8 mouse cellular contexts compared by ENCODE assay signal in genomic region chr11:61409051-61409450, GRCm38 (mm10). TPM values are rescaled to one million over a fixed set of nuclear protein-coding genes. Genes with fewer than 3 reads are reported as not detected.
DNase-seq lines count a peak whose midpoint lies in the region; ATAC-seq and TF ChIP-seq lines count a peak whose summit lies in the region.

No protein-coding gene starts in this region.

- no peak overlapping the region for H3K9ac ChIP-seq in liver, embryonic 12.5 days

- no peak for TF ChIP-seq CTCF in brain, embryonic 14.5 days (IDR thresholded peaks at IDR 0.05; ENCODE audit: borderline replicate concordance, extremely low read depth, insufficient read depth, insufficient read length)

- peak overlapping the region; percentile 71 for H3K4me2 ChIP-seq in liver, embryonic 12.5 days

- intact Hi-C loops in heart, postnatal 10 days (cut with DNase I) = loop anchor here (5.0 kb wide), 1 partner anchor 42 kb away; no protein-coding TSS in a partner anchor

- 22% methylated on average over 3 of the region's 3 CpGs for WGBS in liver, embryonic 12.5 days (ENCODE audit: insufficient replicate concordance)

- H3K4me1 ChIP-seq in liver, embryonic 12.5 days = peaks cover 6% of the 10 kb centered on the region; the same call in 1 of the 2 replicates

- peak overlapping the region; percentile 71 for H3K4me3 ChIP-seq in liver, embryonic 12.5 days

- no peak for TF ChIP-seq POLR2A in brain, embryonic 14.5 days (IDR thresholded peaks at IDR 0.05; ENCODE audit: borderline replicate concordance, extremely low read depth, insufficient read depth, insufficient read length, poor library complexity, severe bottlenecking)

- peaks cover 25% of the 10 kb centered on the region for H3K27me3 ChIP-seq in liver, embryonic 12.5 days (replicated peaks)

- no peak for ATAC-seq in liver, embryonic 12.5 days

- H3K36me3 ChIP-seq in liver, embryonic 12.5 days = no peaks in the 10 kb centered on the region

- H3K9me3 ChIP-seq in liver, embryonic 12.5 days (replicated peaks) = no peaks in the 10 kb centered on the region

- peak; percentile 55 for DNase-seq in MN1 (ENCODE audit: low spot score)
- peak; percentile 74 for DNase-seq in brain, embryonic 14.5 days (ENCODE audit: low read depth)
- DNase-seq in heart, postnatal 10 days = peak; percentile 33 to 41
- DNase-seq in retina, embryonic 14.5 days (ENCODE audit: low spot score) = peak; percentile 62
- DNase-seq in B cell, adult 2 months = no peak
- no peak for DNase-seq in adrenal gland, adult 2 months
- no peak for DNase-seq in spleen, postnatal 10 days (ENCODE audit: low spot score in 2 of 2)

- no peak overlapping the region for H3K27ac ChIP-seq in liver, embryonic 12.5 days

RNA-seq across cellular contexts. Expression of gene Slc47a1, which starts 30.9 kb away (rescaled TPM):
- polyA plus RNA-seq in brain, embryonic 14.5 days (2012; rRNA removed) = 0.10 and 0.18 TPM in 2 replicates
- 10 to 100 TPM; 34.7 to 35.6 TPM for total RNA-seq in heart, postnatal 10 days (2021)
- 2.5 TPM in 2 replicates for polyA plus RNA-seq in liver, embryonic 12.5 days (2016; fragmentation: Nextera tagmentation; extraction: Ambion mirVana)
- 1 to 10 TPM in 1 of 2 experiments, under 1 TPM in 1; 0.79 to 1.4 TPM for total RNA-seq in adrenal gland, adult 2 months (2021)
- 0.12 and 1.1 TPM in 2 replicates for polyA plus RNA-seq in adrenal gland, adult 2 months (2012; rRNA removed)

RNA-seq across cellular contexts. Expression of gene Rnf112, which starts 44.9 kb away (rescaled TPM):
- polyA plus RNA-seq in brain, embryonic 14.5 days (2012; rRNA removed) = 62.5 and 88.6 TPM in 2 replicates
- total RNA-seq in heart, postnatal 10 days (2021) = under 1 TPM; 0.19 to 0.27 TPM
- 0.13 and 0.14 TPM in 2 replicates for polyA plus RNA-seq in liver, embryonic 12.5 days (2016; fragmentation: Nextera tagmentation; extraction: Ambion mirVana)
- total RNA-seq in adrenal gland, adult 2 months (2021) = 1 to 10 TPM; 1.2 to 2.6 TPM
- 1.1 and 2.2 TPM in 2 replicates for polyA plus RNA-seq in adrenal gland, adult 2 months (2012; rRNA removed)

Comparison
In these comparisons a context has a peak if more than half of its experiments do, and no peak if none do; other contexts are left out.
1. DNase-seq: peak in MN1 (single experiment), brain, embryonic 14.5 days (single experiment), heart, postnatal 10 days (2 of 2) and retina, embryonic 14.5 days (single experiment); none in B cell, adult 2 months (0 of 2), adrenal gland, adult 2 months (single experiment) and spleen, postnatal 10 days (0 of 2).
2. RNA of gene Rnf112, which starts 44.9 kb away (polyA plus RNA-seq): 62.5 to 88.6 TPM in brain, embryonic 14.5 days; 1.1 to 2.2 TPM in adrenal gland, adult 2 months and 0.13 to 0.14 TPM in liver, embryonic 12.5 days; every median in the first group is over 10 times any median in the second.